Mouse (Mus musculus): ENCODE data around the gene Dynlt1f. TPM values are rescaled to one million over a fixed set of nuclear protein-coding genes. Genes with fewer than 3 reads are reported as not detected.
"Not testable (repeated sequence)": the region's sequence is repeated elsewhere in the genome, so short reads cannot be mapped to it uniquely, and the experiment has no call there.

The Dynlt1f gene
- polyA plus RNA-seq (2015; fragmentation: Nextera tagmentation; extraction: Ambion mirVana), result 242 and 269 TPM in 2 replicates

- H3K36me3 ChIP-seq; H3K4me1 ChIP-seq (replicated peaks); H3K9me3 ChIP-seq; H3K27me3 ChIP-seq: not testable (repeated sequence)
- ATAC-seq (ENCODE audit: low FRiP score, low read depth), result peak; percentile 95
- H3K27ac ChIP-seq (replicated peaks), result peak within 1 kb of the TSS; percentile 93
- 3% methylated on average over 20 of the region's 33 CpGs for WGBS
- H3K4me3 ChIP-seq, result peak within 1 kb of the TSS; percentile 52
- peak within 1 kb of the TSS; percentile 53 for H3K4me2 ChIP-seq
- H3K9ac ChIP-seq, result peak within 1 kb of the TSS; percentile 62
Observed at GRCm38 (mm10) chr17:6655567-6656281, at the start of gene Dynlt1f. Dynlt1f (minus strand) TSS chr17:6655900.

GRCm38 (mm10) chr17:6703381-6704270 lies 47.9 kb upstream of the Dynlt1f start:
- not testable (repeated sequence) for H3K27ac ChIP-seq (replicated peaks); H3K4me2 ChIP-seq; H3K4me1 ChIP-seq (replicated peaks); H3K4me3 ChIP-seq; H3K36me3 ChIP-seq; H3K27me3 ChIP-seq; H3K9ac ChIP-seq; H3K9me3 ChIP-seq
- WGBS, result 29% methylated on average over 8 of the region's 9 CpGs
- peak; percentile 49; the same call in 1 of the 2 replicates for ATAC-seq (ENCODE audit: low FRiP score, low read depth)

- 25% methylated on average over 2 of the region's 8 CpGs for WGBS
- not testable (repeated sequence) for H3K27me3 ChIP-seq; H3K36me3 ChIP-seq; H3K4me3 ChIP-seq; H3K9ac ChIP-seq; H3K4me2 ChIP-seq; H3K27ac ChIP-seq (replicated peaks); ATAC-seq (ENCODE audit: low FRiP score, low read depth); H3K9me3 ChIP-seq; H3K4me1 ChIP-seq (replicated peaks)
Observed at GRCm38 (mm10) chr17:6702625-6703221, 47.0 kb upstream of the Dynlt1f start.

GRCm38 (mm10) chr17:6700077-6700476 lies 44.4 kb upstream of the Dynlt1f start:
- H3K4me3 ChIP-seq; H3K4me2 ChIP-seq; ATAC-seq (ENCODE audit: low FRiP score, low read depth); H3K27me3 ChIP-seq; H3K27ac ChIP-seq (replicated peaks); H3K9me3 ChIP-seq; H3K9ac ChIP-seq; H3K36me3 ChIP-seq; H3K4me1 ChIP-seq (replicated peaks): not testable (repeated sequence)
- 74% methylated on average over 4 of the region's 7 CpGs for WGBS

- not testable (repeated sequence) for H3K9me3 ChIP-seq; ATAC-seq (ENCODE audit: low FRiP score, low read depth); H3K27me3 ChIP-seq; H3K4me3 ChIP-seq; H3K27ac ChIP-seq (replicated peaks); H3K4me2 ChIP-seq; H3K9ac ChIP-seq; H3K4me1 ChIP-seq (replicated peaks); H3K36me3 ChIP-seq
- WGBS, result 94% methylated on average over 8 of the region's 9 CpGs
Observed at GRCm38 (mm10) chr17:6699502-6699901, 43.8 kb upstream of the Dynlt1f start.

GRCm38 (mm10) chr17:6697224-6697775 lies 41.6 kb upstream of the Dynlt1f start:
- not testable (repeated sequence) for H3K9me3 ChIP-seq; H3K4me1 ChIP-seq (replicated peaks); H3K9ac ChIP-seq; H3K4me2 ChIP-seq; H3K36me3 ChIP-seq; H3K27me3 ChIP-seq; H3K27ac ChIP-seq (replicated peaks); H3K4me3 ChIP-seq
- 34% methylated on average over 4 of the region's 4 CpGs for WGBS
- ATAC-seq (ENCODE audit: low FRiP score, low read depth), result peak; percentile 59; the same call in 1 of the 2 replicates

GRCm38 (mm10) chr17:6696521-6696920 lies 40.8 kb upstream of the Dynlt1f start:
- H3K4me1 ChIP-seq (replicated peaks); H3K27me3 ChIP-seq; H3K27ac ChIP-seq (replicated peaks); H3K4me2 ChIP-seq; H3K4me3 ChIP-seq; ATAC-seq (ENCODE audit: low FRiP score, low read depth); H3K9ac ChIP-seq; H3K36me3 ChIP-seq; H3K9me3 ChIP-seq: not testable (repeated sequence)
- WGBS, result 52% methylated on average over 8 of the region's 8 CpGs

- 83% methylated on average over 9 of the region's 9 CpGs for whole genome bisulfite sequencing
- H3K4me3 ChIP-seq; H3K36me3 ChIP-seq; H3K9ac ChIP-seq; H3K27ac ChIP-seq (replicated peaks); H3K4me1 ChIP-seq (replicated peaks); H3K27me3 ChIP-seq; ATAC-seq (ENCODE audit: low FRiP score, low read depth); H3K4me2 ChIP-seq; H3K9me3 ChIP-seq: not testable (repeated sequence)
Observed at GRCm38 (mm10) chr17:6695712-6696111, 40.0 kb upstream of the Dynlt1f start.

- H3K27ac ChIP-seq (replicated peaks); ATAC-seq (ENCODE audit: low FRiP score, low read depth); H3K27me3 ChIP-seq; H3K36me3 ChIP-seq; H3K4me3 ChIP-seq; H3K4me1 ChIP-seq (replicated peaks); H3K9ac ChIP-seq; H3K9me3 ChIP-seq; H3K4me2 ChIP-seq: not testable (repeated sequence)
- 15% methylated on average over 2 of the region's 2 CpGs for WGBS
Observed at GRCm38 (mm10) chr17:6691596-6691995, 35.9 kb upstream of the Dynlt1f start.

- H3K4me2 ChIP-seq; ATAC-seq (ENCODE audit: low FRiP score, low read depth); H3K36me3 ChIP-seq; H3K4me3 ChIP-seq; H3K9me3 ChIP-seq; H3K4me1 ChIP-seq (replicated peaks); H3K9ac ChIP-seq; H3K27ac ChIP-seq (replicated peaks); H3K27me3 ChIP-seq: not testable (repeated sequence)
- WGBS, result 100% methylated on average over 2 of the region's 4 CpGs
Observed at GRCm38 (mm10) chr17:6689344-6689743, 33.6 kb upstream of the Dynlt1f start.

GRCm38 (mm10) chr17:6686299-6686971 lies 30.7 kb upstream of the Dynlt1f start:
- not testable (repeated sequence) for ATAC-seq (ENCODE audit: low FRiP score, low read depth); H3K4me3 ChIP-seq; H3K4me2 ChIP-seq; H3K9me3 ChIP-seq; H3K9ac ChIP-seq; H3K4me1 ChIP-seq (replicated peaks); H3K36me3 ChIP-seq; H3K27ac ChIP-seq (replicated peaks); H3K27me3 ChIP-seq
- WGBS, result 100% methylated on average over 2 of the region's 4 CpGs

All from hindbrain, embryonic 15.5 days (tissue).